Mouse (Mus musculus): ENCODE measurements around the gene Ftl1.

DNA sequence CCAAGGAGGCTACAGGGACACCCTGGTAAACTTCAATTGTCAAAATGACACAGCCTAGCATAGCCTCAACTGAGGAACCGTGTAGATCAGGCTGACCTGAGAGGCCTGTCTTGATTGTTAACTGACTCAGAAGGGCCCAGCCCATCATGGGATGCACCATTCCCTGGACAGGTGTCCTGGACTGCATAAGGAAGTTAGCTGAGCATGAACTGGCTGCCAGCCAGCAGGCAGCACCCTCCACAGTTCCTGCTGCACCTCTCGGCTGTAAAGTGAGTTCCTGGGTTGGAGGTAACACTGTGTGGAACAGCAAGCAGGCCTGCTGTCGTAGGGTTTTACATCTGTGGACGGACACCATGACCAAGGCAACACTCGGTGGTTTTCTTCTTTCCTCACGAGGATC, 47.9 kb upstream of the Ftl1 start:
- TF ChIP-seq CTCF (IDR thresholded peaks at IDR 0.05) = no peak
- TF ChIP-seq POLR2A (IDR thresholded peaks at IDR 0.05; ENCODE audit: insufficient read depth, low read depth, low read length) = no peak
